Mouse (Mus musculus) thymus, adult 2 months (tissue): ENCODE data around the gene Hspa12a. TPM values are rescaled to one million over a fixed set of nuclear protein-coding genes. Genes with fewer than 3 reads are reported as not detected.

ENCODE experiments used
- DNase-seq: peaks from one replicate; pipeline ENCODE4 v3.0.0; 2021
- H3K27ac ChIP-seq: fragments of 200-500 bp; 2 replicates; pipeline ENCODE4 v1.5.1; 2012; ENCODE audit warnings: low read length, control low read depth; ENCODE audit not compliant: control insufficient read depth, insufficient read depth
- H3K27me3 ChIP-seq: fragments of 200-500 bp; 2 replicates; pipeline ENCODE4 v1.6.1; 2012; ENCODE audit warnings: mild to moderate bottlenecking, low read length, moderate library complexity, mixed read lengths; ENCODE audit not compliant: control insufficient read depth, insufficient read depth
- H3K36me3 ChIP-seq: fragments of 200-500 bp; 2 replicates; pipeline ENCODE4 v1.6.1; 2012; ENCODE audit warnings: mild to moderate bottlenecking, low read length, moderate library complexity; ENCODE audit not compliant: control insufficient read depth, insufficient read depth
- H3K4me1 ChIP-seq: fragments of 200-500 bp; replicated peaks from 2 replicates; pipeline ENCODE4 v1.6.1; 2012; ENCODE audit warnings: low read length; ENCODE audit not compliant: control insufficient read depth, insufficient read depth
- H3K4me3 ChIP-seq: fragments of 200-500 bp; 2 replicates; pipeline ENCODE4 v1.5.1; 2012; ENCODE audit warnings: mild to moderate bottlenecking, low read length, control low read depth, moderate library complexity; ENCODE audit not compliant: control insufficient read depth, insufficient read depth
- CTCF ChIP-seq: fragments of 200-500 bp; IDR thresholded peaks from 2 replicates; pipeline ENCODE4 v1.5.1; 2012; ENCODE audit warnings: mild to moderate bottlenecking, control low read depth, low read length, moderate library complexity, borderline replicate concordance; ENCODE audit not compliant: control insufficient read depth, poor library complexity, insufficient read depth; ENCODE audit errors: extremely low read depth
- POLR2A ChIP-seq: fragments of 200-500 bp; IDR thresholded peaks from 2 replicates; pipeline ENCODE4 v1.6.1; 2012; ENCODE audit warnings: mild to moderate bottlenecking, low read length, control low read depth, moderate library complexity; ENCODE audit not compliant: control insufficient read depth, poor library complexity, insufficient read depth; ENCODE audit errors: extremely low read depth
- WGBS: fragments of 180-500 bp; shearing (Covaris S2); methylation state at CpG from one replicate; pipeline ENCODE4 v1.1.7; 2018; 5-methylcytosine and 5-hydroxymethylcytosine counted together
- polyA plus RNA-seq: library from polyadenylated mRNA; depleted of rRNA; stranded (reverse); fragments of >200 nt; gene quantifications from 2 replicates; pipeline ENCODE4 v1.2.3, GENCODE M21; 2012

The Hspa12a gene
- polyA plus RNA-seq, 1 experiment: 3.3 TPM

DNA sequence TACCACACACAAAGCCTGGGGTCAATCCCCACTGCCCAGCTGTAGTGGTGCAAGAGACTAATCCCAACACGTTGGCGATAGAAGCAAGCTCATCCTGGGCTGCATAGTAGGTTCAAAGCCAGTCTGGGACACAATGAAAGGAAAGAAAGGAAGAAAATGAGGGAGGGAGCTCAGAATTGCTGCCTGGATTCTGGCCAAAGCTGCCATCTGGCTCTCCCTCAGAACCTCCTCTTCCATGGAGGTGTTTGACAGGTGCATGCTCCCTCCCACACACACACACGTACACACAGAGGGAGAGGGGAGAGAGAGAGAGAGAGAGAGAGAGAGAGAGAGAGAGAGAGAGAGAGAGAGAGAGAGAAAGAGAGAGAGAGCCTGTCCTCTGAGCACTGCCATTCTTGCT, 47.2 kb downstream of the Hspa12a start:
- no peaks in the 10 kb centered on the region for H3K36me3 ChIP-seq
- H3K27ac ChIP-seq: no peak overlapping the region
- no peak for DNase-seq
- 87% methylated on average over 3 of the region's 3 CpGs for WGBS
- TF ChIP-seq CTCF (no peak), POLR2A (no peak)
- H3K27me3 ChIP-seq: no peaks in the 10 kb centered on the region
- H3K4me3 ChIP-seq: no peak overlapping the region
- no peaks in the 10 kb centered on the region for H3K4me1 ChIP-seq

DNA sequence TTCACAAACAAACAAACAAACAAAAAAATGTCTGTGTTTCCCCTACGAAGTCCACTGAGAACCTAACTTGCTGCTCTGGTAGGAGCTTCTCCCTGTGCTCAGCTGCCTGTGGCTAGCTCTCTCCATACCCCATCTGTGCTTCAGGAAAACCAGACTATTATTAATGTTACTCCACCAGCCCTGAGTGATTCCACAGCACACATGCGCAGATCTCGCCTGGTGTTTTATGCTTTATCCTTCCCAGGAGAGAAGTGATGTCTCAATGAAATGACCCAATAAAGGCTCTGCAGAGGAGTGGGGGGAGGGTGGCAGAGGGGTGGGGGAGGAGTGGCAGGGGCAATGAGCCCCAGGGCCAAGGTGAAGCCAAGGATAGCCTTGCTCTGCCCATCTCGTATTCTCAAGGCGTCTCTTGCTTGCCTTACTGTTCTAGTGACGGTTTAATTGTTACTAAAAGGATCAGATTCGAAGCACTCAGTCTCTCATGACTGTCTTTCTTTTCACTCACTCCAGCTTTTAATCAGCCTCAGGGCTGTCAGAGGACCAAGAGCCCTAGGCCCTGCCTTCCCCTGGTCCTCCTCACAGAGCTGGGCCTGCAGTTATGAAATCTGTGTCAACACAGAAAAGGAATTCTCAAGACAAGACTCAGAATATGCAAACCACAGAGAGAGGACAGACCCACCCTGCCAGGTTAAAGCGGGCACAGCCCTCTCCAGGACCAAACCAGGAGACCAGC, 54.0 kb downstream of the Hspa12a start:
- no peak overlapping the region for H3K27ac ChIP-seq
- 88% methylated on average over 8 of the region's 8 CpGs for WGBS
- H3K27me3 ChIP-seq: no peaks in the 10 kb centered on the region
- no peaks in the 10 kb centered on the region for H3K4me1 ChIP-seq
- H3K4me3 ChIP-seq: no peak overlapping the region
- DNase-seq: no peak
- no peaks in the 10 kb centered on the region for H3K36me3 ChIP-seq
- no peak for TF ChIP-seq CTCF
- no peak for TF ChIP-seq POLR2A

DNA sequence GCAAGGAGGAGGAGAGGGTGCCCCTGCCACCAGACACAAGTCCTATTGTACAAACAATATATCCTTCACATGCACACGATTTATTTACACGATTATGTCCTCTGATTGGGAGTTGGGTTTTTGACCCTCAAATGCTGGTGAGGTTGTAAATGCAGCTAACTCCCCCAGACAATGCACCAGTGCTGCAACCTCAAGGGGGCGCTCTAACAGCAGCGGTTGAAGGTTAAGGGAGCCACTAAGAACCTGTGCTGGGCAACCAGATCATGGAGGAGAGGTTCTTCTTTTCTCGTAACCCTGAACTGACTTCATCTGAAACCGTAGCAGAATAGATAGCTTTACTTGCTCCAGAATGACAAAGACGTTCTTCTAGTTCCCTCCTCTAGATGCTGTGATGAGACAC, 57.0 kb downstream of the Hspa12a start:
- Histone ChIP-seq H3K4me1 (no peaks in the 10 kb centered on the region), H3K4me3 (no peak overlapping the region), H3K27me3 (no peaks in the 10 kb centered on the region), H3K36me3 (no peaks in the 10 kb centered on the region), H3K27ac (no peak overlapping the region)
- WGBS: 68% methylated on average over 7 of the region's 7 CpGs
- DNase-seq: no peak
- TF ChIP-seq POLR2A: no peak

DNA sequence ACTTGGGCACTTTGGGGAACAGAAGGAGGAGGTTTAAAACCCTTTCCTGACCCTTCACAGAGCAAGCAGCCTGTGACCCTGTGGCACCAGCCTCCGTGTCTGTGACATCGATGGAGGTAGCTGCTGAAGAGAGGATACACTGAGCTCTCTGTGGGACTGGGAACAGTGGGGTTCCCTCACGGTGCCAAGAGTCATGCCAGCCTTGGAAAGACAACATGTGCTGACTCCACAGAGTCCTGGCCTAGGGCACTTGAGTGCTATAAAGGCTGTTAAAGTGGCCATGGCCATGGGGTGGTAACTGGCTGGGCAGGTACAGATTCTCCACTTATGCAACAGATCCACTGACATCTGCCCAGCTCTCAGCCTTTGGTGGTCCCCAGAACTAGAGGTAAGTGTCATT, 60.0 kb downstream of the Hspa12a start:
- Histone ChIP-seq H3K27me3 (no peaks in the 10 kb centered on the region), H3K27ac (no peak overlapping the region), H3K36me3 (no peaks in the 10 kb centered on the region), H3K4me1 (no peaks in the 10 kb centered on the region), H3K4me3 (no peak overlapping the region)
- DNase-seq: no peak
- 93% methylated on average over 3 of the region's 3 CpGs for WGBS
- TF ChIP-seq CTCF (no peak), POLR2A (no peak)

DNA sequence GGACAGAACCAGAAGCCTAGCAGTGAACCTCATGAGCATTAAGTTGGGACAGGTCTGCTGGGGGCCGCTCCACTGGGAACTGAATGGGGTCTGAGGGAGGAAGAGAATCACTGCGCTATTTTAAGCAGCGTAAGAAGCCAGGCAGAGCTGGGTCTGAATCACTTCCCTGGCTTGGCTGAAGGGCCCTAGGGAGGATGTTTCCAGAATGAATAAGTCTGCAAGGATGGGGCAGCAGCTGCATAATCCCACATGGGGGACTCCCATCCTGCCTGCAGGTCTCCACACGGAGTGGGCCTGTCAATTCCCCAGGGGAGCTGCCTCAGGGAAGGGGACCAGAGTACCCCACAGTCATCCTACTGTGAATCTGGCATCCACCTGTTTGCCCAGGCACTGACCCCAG, 61.1 kb downstream of the Hspa12a start:
- no peak for TF ChIP-seq POLR2A
- no peak for TF ChIP-seq CTCF
- no peak overlapping the region for H3K27ac ChIP-seq
- H3K4me1 ChIP-seq: no peaks in the 10 kb centered on the region
- H3K4me3 ChIP-seq: no peak overlapping the region
- 69% methylated on average over 4 of the region's 4 CpGs for WGBS
- H3K27me3 ChIP-seq: no peaks in the 10 kb centered on the region
- DNase-seq: no peak
- H3K36me3 ChIP-seq: no peaks in the 10 kb centered on the region

DNA sequence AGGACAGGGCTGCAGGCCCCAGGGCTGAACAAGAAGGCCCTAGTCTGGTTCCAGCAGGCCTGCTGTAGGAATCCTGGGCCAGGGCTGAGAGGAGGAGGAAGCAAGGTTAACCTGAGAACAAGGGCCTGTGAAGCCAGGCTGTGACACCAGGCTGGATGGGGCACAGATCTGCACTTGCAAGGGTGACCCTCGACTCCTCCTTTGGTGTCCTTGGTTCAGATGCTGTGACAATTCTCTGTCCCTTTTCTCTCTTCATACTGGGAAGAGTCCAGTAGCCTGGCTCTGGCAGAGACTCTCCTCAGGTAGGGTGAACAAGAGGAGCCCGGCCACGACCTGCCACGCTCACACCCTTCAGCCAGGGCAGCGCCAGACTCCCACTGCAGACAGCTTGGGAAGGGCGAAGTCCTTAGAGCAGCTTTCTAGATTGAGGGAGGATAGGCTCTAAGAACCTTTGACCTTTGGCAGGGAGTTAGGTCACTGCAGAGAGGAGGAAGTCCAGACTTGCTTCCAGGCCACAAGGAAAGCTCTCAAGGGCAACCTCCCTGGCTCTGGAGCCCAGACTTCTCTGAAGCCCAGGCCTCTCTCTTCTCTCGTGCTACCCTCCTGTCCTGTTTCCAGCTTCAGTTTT, 64.0 kb downstream of the Hspa12a start:
- H3K27me3 ChIP-seq: no peaks in the 10 kb centered on the region
- H3K27ac ChIP-seq: no peak overlapping the region
- DNase-seq: no peak
- no peak for TF ChIP-seq POLR2A
- no peak for TF ChIP-seq CTCF
- no peaks in the 10 kb centered on the region for H3K36me3 ChIP-seq
- 91% methylated on average over 7 of the region's 7 CpGs for WGBS
- H3K4me3 ChIP-seq: no peak overlapping the region
- H3K4me1 ChIP-seq: no peaks in the 10 kb centered on the region
